Mouse (Mus musculus): ENCODE results near the gene Aox4. TPM values are rescaled to one million over a fixed set of nuclear protein-coding genes. Genes with fewer than 3 reads are reported as not detected.

The Aox4 gene
- polyA plus RNA-seq, 1 experiment from 2014 or later = 0.05 TPM

DNA sequence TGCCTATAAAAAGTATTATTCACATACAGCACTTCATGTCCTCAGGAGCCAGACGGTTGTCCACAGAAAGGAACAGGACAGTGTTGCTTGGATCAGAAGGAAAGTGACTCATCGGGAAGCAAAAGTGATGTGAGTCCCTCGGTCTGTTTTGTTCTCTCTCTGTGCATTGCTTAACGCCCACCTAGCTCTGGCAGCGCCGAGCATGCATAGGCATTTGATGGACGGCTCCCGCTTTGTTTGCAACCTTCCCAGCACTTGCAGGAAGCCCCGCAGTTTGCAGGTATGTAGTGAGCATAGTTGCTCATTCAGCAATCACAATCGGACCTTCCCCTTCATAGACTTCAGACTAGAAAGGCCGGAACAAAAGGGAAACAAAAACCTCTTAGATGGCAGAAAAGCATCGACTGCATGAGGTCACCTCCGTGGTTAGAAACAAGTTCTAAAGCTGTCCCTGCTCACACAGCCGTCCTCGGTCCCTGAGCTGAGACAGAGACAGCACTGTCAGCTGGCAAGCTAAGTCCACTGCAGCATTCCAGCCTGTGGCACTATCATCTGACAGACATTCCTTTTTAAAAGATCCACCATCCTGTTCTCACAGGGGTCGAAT, 79.8 kb downstream of the Aox4 start:
- no peak overlapping the region for H3K4me3 ChIP-seq
- DNase-seq (ENCODE audit: low spot score) = no peak
- H3K36me3 ChIP-seq = no peaks in the 10 kb centered on the region
- 31% methylated on average over 16 of the region's 16 CpGs for WGBS
- H3K27ac ChIP-seq = no peak overlapping the region
- no peaks in the 10 kb centered on the region for H3K27me3 ChIP-seq (ENCODE audit: insufficient read depth, poor library complexity, severe bottlenecking)
- H3K9me3 ChIP-seq = no peaks in the 10 kb centered on the region
- H3K4me1 ChIP-seq (replicated peaks) = peaks cover 9% of the 10 kb centered on the region

DNA sequence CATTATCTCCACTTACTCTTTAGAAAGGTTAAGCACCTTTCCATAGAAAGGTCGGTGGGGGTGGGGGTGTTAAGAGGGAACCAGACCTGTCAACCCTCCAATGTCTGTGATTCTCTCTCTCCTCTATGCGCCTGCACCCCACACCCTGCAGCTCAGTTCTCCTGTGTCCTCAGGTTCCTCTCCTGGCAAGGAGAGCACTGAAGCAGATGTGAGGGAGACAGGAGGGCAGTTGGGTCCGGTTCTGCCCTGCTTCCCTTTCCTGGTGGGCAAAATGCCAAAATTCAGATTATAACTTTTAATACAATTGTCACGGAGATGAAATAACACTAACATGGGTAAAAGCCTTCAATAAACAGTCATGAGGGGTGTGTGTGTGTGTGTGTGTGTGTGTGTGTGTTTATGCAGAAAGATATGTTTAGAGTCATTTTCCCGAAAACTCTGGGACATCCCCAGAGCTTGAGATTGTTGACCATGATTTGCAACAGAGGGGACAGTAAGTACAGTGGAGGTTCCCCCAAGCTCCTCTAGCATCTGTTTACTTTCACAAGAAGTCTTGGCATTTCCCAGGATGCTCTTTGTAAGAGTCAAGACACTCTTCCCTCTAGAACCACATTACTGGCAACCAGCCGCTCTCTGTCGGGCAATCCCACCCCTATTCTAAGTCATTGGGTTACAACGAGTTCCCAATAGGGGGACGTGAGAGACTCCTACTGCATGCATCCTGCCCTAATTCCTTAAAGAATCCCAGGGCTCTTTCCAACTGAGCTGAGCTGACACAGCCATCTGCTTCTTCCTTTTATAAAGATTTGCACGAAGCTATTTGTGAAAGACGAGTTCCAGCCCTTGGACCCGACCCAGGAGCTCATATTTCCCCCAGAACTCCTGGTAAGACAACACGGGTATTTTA, 81.5 kb downstream of the Aox4 start:
- no peaks in the 10 kb centered on the region for H3K9me3 ChIP-seq
- H3K27ac ChIP-seq = no peak overlapping the region
- H3K4me1 ChIP-seq (replicated peaks) = peaks cover 15% of the 10 kb centered on the region
- H3K27me3 ChIP-seq (ENCODE audit: insufficient read depth, poor library complexity, severe bottlenecking) = no peaks in the 10 kb centered on the region
- no peaks in the 10 kb centered on the region for H3K36me3 ChIP-seq
- DNase-seq (ENCODE audit: low spot score) = no peak
- 73% methylated on average over 13 of the region's 13 CpGs for WGBS
- H3K4me3 ChIP-seq = no peak overlapping the region

DNA sequence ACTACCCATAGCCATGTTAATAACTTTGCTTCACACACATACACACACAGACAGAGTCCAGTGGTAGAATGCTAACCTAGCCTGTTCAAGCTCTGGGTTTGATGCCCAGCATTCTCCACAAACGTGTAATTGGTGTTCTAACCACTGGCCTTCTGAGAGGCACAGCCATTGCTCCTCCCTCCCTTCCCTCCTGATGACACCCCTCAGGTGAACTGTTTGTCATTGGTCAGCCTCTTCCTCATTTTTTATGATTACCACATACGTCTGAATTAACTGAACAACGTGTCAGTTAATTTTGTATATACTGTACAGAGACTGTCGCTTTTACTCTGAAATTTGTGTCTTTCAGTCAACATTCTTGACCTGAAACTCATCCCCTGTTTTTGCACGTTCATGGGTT, 84.5 kb downstream of the Aox4 start:
- Histone ChIP-seq H3K9me3 (no peaks in the 10 kb centered on the region), H3K27ac (no peak overlapping the region), H3K4me3 (no peak overlapping the region), H3K27me3 (ENCODE audit: insufficient read depth, poor library complexity, severe bottlenecking) (no peaks in the 10 kb centered on the region), H3K4me1 (replicated peaks) (peaks cover 14% of the 10 kb centered on the region), H3K36me3 (no peaks in the 10 kb centered on the region)
- WGBS = 85% methylated on average over 5 of the region's 5 CpGs
- DNase-seq (ENCODE audit: low spot score) = no peak

DNA sequence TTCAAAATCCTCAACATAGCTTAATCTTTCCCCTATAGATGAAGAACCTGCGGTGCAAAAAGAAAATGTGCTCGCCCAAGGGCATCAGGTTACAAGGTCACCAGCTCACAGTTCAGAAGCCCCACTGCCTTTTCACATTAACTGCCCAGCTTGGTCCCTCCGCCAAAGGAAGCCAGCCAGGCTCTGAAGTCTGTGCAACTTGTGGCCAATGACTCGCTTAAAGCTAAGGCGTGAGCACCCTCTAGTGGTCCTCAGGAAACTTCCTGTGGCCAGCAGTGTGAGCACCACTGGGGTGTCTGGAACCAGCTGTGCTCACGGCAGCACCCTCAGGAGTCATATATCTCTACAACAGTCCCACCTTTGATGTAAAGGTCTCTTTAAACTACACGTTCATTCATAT, 86.1 kb downstream of the Aox4 start:
- H3K27ac ChIP-seq = no peak overlapping the region
- H3K36me3 ChIP-seq = no peaks in the 10 kb centered on the region
- H3K4me1 ChIP-seq (replicated peaks) = peaks cover 7% of the 10 kb centered on the region; the same call in 1 of the 2 replicates
- H3K4me3 ChIP-seq = no peak overlapping the region
- no peaks in the 10 kb centered on the region for H3K27me3 ChIP-seq (ENCODE audit: insufficient read depth, poor library complexity, severe bottlenecking)
- 6% methylated on average over 7 of the region's 7 CpGs for WGBS
- peak; percentile 72 for DNase-seq (ENCODE audit: low spot score)
- H3K9me3 ChIP-seq = no peaks in the 10 kb centered on the region

DNA sequence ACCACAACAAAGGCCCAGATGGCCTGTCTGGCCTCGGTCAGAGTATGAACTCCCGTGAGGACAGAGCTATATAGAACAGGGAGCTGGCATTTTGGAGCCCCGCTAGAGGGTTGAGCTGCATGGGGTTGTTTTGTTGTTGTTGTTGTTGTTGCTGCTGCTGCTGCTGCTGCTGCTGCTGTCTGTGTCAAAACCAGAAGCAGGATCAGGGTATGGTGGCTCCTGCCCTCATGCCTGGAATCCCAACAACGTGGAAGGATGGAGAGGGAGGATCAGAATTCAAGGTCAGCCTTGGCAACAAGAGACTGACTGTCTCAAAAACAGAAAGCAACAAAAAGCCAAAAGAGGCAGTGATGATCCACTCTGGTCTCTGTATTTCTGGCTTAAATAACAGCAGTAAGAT, 86.6 kb downstream of the Aox4 start:
- H3K4me1 ChIP-seq (replicated peaks) = peaks cover 7% of the 10 kb centered on the region; the same call in 1 of the 2 replicates
- 57% methylated on average over 4 of the region's 4 CpGs for WGBS

DNA sequence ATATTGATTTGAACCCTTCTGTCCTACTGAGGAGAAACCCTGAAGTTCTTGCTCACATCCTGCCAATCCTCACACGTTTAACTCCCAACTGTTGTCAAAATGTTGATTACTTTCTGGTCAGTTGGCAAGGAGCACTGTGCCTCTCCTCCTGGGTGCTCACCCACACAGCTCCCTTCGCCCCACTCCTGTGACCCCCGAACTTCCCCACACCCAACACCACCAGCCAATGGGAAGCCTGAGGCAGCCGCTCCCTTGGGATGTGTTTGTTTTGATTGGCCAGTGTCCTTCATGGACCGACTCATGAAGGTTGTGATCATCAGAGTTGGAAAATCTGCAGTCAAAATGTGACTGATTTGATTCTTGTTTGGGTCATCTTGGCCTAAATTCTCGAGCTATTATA, 88.2 kb downstream of the Aox4 start:
- Histone ChIP-seq H3K4me3 (no peak overlapping the region), H3K27ac (no peak overlapping the region), H3K36me3 (no peaks in the 10 kb centered on the region), H3K27me3 (ENCODE audit: insufficient read depth, poor library complexity, severe bottlenecking) (no peaks in the 10 kb centered on the region), H3K9me3 (no peaks in the 10 kb centered on the region), H3K4me1 (replicated peaks) (peaks cover 7% of the 10 kb centered on the region; the same call in 1 of the 2 replicates)
- WGBS = 78% methylated on average over 6 of the region's 6 CpGs
- no peak for DNase-seq (ENCODE audit: low spot score)

More for the DNA sequence above, 86.6 kb downstream of the Aox4 start:
- no peak for DNase-seq (ENCODE audit: low spot score)
- Histone ChIP-seq H3K36me3 (no peaks in the 10 kb centered on the region), H3K27me3 (ENCODE audit: insufficient read depth, poor library complexity, severe bottlenecking) (no peaks in the 10 kb centered on the region), H3K27ac (no peak overlapping the region), H3K9me3 (no peaks in the 10 kb centered on the region), H3K4me3 (no peak overlapping the region)

DNA sequence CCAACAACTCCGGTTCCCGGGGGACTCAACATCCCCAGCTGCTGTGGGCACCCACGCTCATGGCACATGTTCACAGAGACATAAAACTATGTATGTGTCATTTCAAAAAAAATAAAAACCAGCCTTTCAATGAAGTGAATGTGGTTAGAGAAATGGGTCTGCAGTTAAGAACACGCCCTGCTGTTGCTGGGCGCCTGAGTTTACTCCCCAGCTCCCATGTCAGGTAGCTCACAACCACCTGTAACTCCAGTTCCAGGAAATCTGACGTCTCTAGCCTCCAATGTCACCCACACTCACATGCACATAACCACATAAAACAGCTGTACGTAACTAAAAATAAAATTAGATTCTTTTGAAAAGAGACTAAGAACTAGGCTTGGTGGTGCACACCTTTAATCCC, 90.9 kb downstream of the Aox4 start:
- WGBS = 94% methylated on average over 7 of the region's 7 CpGs
- Histone ChIP-seq H3K36me3 (no peaks in the 10 kb centered on the region), H3K27ac (no peak overlapping the region)

DNA sequence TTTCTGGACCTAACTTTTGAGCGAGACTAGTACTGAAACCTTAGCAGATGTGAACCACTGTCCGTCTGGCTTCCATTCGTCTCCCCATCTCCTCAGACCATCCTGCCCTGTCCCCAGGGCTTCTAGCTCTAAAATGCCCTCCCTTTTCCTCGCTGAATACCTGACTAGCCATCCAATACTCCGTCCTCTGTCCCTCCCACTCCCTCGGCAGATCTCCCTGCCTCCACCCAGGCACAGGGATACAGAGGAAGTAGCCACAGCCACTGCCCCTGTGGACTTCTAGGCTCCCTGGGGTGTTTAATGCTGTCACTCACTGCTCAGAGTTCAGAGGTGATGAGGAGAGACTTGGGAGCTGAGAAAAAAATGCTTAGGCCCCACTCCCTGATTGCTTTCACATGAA, 91.8 kb downstream of the Aox4 start:
- WGBS = 68% methylated on average over 6 of the region's 6 CpGs

More for the DNA sequence above, 90.9 kb downstream of the Aox4 start:
- Histone ChIP-seq H3K9me3 (no peaks in the 10 kb centered on the region), H3K4me3 (no peak overlapping the region), H3K4me1 (replicated peaks) (peaks cover 13% of the 10 kb centered on the region; the same call in 1 of the 2 replicates), H3K27me3 (ENCODE audit: insufficient read depth, poor library complexity, severe bottlenecking) (no peaks in the 10 kb centered on the region)
- no peak for DNase-seq (ENCODE audit: low spot score)

DNA sequence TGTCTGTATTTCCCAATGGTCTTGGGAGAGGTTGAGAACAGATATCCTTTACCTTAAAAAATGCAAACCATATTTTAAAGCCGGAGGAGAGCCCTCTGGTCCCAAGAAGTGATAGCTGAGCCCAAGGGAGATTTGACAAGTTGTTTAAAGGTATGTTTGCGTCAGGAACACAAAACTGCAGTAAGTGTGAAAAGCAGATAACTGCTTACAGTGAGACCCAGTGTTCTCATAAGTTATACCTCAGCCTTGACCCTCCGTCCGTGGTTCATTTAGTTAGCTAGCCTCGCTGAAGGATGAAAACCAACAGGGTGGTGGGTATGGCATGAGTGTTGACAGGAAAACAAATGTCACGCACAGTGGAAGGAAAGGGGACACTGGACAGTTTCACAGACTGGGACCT, 92.8 kb downstream of the Aox4 start:
- peaks cover 7% of the 10 kb centered on the region; the same call in 1 of the 2 replicates for H3K4me1 ChIP-seq (replicated peaks)
- no peaks in the 10 kb centered on the region for H3K36me3 ChIP-seq
- no peaks in the 10 kb centered on the region for H3K9me3 ChIP-seq
- no peak for DNase-seq (ENCODE audit: low spot score)
- no peaks in the 10 kb centered on the region for H3K27me3 ChIP-seq (ENCODE audit: insufficient read depth, poor library complexity, severe bottlenecking)
- 88% methylated on average over 6 of the region's 6 CpGs for WGBS
- no peak overlapping the region for H3K27ac ChIP-seq
- no peak overlapping the region for H3K4me3 ChIP-seq

More for the DNA sequence above, 91.8 kb downstream of the Aox4 start:
- H3K4me3 ChIP-seq = no peak overlapping the region
- H3K36me3 ChIP-seq = no peaks in the 10 kb centered on the region
- H3K9me3 ChIP-seq = no peaks in the 10 kb centered on the region
- peaks cover 7% of the 10 kb centered on the region; the same call in 1 of the 2 replicates for H3K4me1 ChIP-seq (replicated peaks)
- DNase-seq (ENCODE audit: low spot score) = no peak
- H3K27ac ChIP-seq = no peak overlapping the region
- H3K27me3 ChIP-seq (ENCODE audit: insufficient read depth, poor library complexity, severe bottlenecking) = no peaks in the 10 kb centered on the region

DNA sequence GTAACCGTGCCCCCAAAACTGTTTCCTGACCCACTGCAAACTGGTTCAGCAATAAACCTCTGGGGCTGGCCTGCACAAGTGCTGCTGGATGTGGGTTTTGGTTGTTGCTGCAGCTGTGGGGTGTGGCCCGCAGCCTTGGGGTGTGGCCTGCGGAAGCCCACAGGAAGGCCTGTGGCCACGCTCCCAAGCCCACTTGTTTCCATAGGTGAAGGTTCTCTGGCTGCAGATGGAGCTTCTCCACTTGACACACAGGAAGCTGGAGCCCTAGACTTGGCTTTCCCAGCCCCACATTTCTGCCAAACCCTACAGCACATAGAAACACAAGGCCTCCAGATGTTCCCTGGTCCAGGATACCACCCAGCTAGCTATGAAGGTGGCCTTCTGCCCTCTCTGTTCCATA, 93.5 kb downstream of the Aox4 start:
- no peaks in the 10 kb centered on the region for H3K9me3 ChIP-seq
- no peaks in the 10 kb centered on the region for H3K36me3 ChIP-seq
- peaks cover 7% of the 10 kb centered on the region; the same call in 1 of the 2 replicates for H3K4me1 ChIP-seq (replicated peaks)
- DNase-seq (ENCODE audit: low spot score) = no peak
- H3K27ac ChIP-seq = no peak overlapping the region
- no peak overlapping the region for H3K4me3 ChIP-seq
- WGBS = 90% methylated on average over 4 of the region's 4 CpGs
- H3K27me3 ChIP-seq (ENCODE audit: insufficient read depth, poor library complexity, severe bottlenecking) = no peaks in the 10 kb centered on the region

DNA sequence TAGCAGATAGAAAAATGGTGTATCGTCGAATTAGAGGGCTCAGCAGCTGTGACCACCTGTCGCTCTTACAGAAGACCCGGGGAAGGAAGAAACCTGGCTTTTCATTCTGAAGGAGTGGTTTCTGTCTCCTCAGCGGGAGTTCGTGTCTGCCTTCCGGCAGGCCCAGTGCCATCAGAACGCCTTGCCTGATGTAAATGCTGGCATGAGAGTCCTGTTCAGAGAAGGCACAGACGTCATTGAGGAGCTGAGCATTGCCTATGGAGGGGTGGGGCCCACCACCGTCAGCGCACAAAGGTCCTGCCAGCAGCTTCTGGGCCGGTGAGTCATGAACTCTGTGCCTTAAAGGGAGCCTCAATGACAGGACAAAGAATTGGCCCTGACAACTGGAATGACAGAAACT, 94.1 kb downstream of the Aox4 start:
- Histone ChIP-seq H3K4me1 (replicated peaks) (peaks cover 7% of the 10 kb centered on the region; the same call in 1 of the 2 replicates), H3K36me3 (no peaks in the 10 kb centered on the region), H3K27ac (no peak overlapping the region), H3K27me3 (ENCODE audit: insufficient read depth, poor library complexity, severe bottlenecking) (no peaks in the 10 kb centered on the region), H3K4me3 (no peak overlapping the region), H3K9me3 (no peaks in the 10 kb centered on the region)
- DNase-seq (ENCODE audit: low spot score) = no peak
- 63% methylated on average over 12 of the region's 12 CpGs for WGBS

DNA sequence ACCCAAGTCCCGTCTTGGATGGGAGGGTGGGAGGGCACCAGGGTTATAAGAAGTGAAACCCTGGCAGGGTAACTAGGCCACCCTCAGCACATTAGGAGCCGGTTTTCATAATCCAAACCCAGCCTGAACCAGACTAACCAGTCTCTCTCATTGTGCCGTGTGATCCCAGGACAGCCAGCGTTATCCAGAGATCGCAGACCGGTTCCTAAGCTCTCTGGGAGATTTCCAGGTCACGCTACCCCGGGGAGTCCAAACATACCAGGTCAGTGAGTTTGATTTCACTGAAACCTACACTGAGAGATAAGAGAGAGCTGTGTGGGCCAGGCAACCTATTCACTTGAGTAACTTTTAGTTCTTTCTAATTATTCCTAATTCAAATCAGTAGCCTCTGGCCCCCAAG, 97.0 kb downstream of the Aox4 start:
- no peaks in the 10 kb centered on the region for H3K9me3 ChIP-seq
- DNase-seq (ENCODE audit: low spot score) = no peak
- H3K36me3 ChIP-seq = no peaks in the 10 kb centered on the region
- H3K4me1 ChIP-seq (replicated peaks) = peaks cover 7% of the 10 kb centered on the region; the same call in 1 of the 2 replicates
- H3K27me3 ChIP-seq (ENCODE audit: insufficient read depth, poor library complexity, severe bottlenecking) = no peaks in the 10 kb centered on the region
- H3K4me3 ChIP-seq = no peak overlapping the region
- 87% methylated on average over 8 of the region's 8 CpGs for WGBS
- no peak overlapping the region for H3K27ac ChIP-seq

DNA sequence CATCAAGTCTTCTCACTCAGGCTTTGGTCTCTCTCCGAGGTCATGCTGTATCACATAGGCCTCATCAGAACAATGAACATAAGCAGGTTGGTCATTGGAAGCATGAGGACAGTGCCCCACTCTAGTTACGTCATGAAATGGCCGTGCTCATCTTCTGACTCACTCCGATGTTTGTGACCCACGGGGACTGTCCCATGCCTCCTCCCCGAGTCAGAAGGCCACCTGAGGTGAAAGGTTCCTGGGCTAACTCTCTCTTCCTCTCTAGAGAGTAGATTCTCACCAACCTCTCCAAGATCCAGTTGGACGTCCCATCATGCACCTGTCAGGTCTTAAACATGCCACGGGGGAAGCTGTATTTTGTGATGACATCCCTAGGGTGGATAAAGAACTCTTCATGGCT, 98.4 kb downstream of the Aox4 start:
- Histone ChIP-seq H3K4me1 (replicated peaks) (peaks cover 7% of the 10 kb centered on the region; the same call in 1 of the 2 replicates), H3K9me3 (no peaks in the 10 kb centered on the region), H3K27me3 (ENCODE audit: insufficient read depth, poor library complexity, severe bottlenecking) (no peaks in the 10 kb centered on the region), H3K4me3 (no peak overlapping the region), H3K36me3 (no peaks in the 10 kb centered on the region), H3K27ac (no peak overlapping the region)
- WGBS = 89% methylated on average over 8 of the region's 8 CpGs
- no peak for DNase-seq (ENCODE audit: low spot score)

Measured in hindbrain, embryonic 10.5 days (tissue).